Mouse (Mus musculus) liver, adult 2 months (tissue): ENCODE results near the gene Ndrg3. TPM values are rescaled to one million over a fixed set of nuclear protein-coding genes. Genes with fewer than 3 reads are reported as not detected.

Experiments used
- DNase-seq: peaks from one replicate; pipeline ENCODE4 v3.0.0-alpha.2; 2011; ENCODE audit warnings: low read depth, low spot score; ENCODE audit errors: extremely low read depth
- H3K27ac ChIP-seq: fragments of 200-500 bp; replicated peaks from 2 replicates; pipeline ENCODE4 v1.5.1; 2012; ENCODE audit warnings: low read depth, mild to moderate bottlenecking, control low read depth, inconsistent platforms, low read length; ENCODE audit not compliant: insufficient read depth
- H3K27me3 ChIP-seq: fragments of 200-500 bp; 2 replicates; pipeline ENCODE4 v1.6.1; 2012; ENCODE audit warnings: mild to moderate bottlenecking, moderate library complexity, low read length, inconsistent platforms; ENCODE audit not compliant: control insufficient read depth, insufficient read depth
- H3K36me3 ChIP-seq: fragments of 200-500 bp; 2 replicates; pipeline ENCODE4 v1.6.1; 2012; ENCODE audit warnings: low read length, inconsistent platforms; ENCODE audit not compliant: control insufficient read depth, insufficient read depth
- H3K4me1 ChIP-seq: fragments of 200-500 bp; 2 replicates; pipeline ENCODE4 v1.6.1; 2011; ENCODE audit warnings: low read length; ENCODE audit not compliant: control insufficient read depth, insufficient read depth
- H3K4me3 ChIP-seq: fragments of 200-500 bp; 2 replicates; pipeline ENCODE4 v1.5.1; 2011; ENCODE audit warnings: low read depth, mild to moderate bottlenecking, control low read depth, low read length, moderate library complexity; ENCODE audit not compliant: insufficient read depth
- H3K79me2 ChIP-seq: fragments of 200-500 bp; 2 replicates; pipeline ENCODE4 v1.6.1; 2012; ENCODE audit warnings: inconsistent platforms, mild to moderate bottlenecking, low read length, moderate library complexity; ENCODE audit not compliant: control insufficient read depth, insufficient read depth
- H3K9ac ChIP-seq: fragments of 200-500 bp; 2 replicates; pipeline ENCODE4 v1.6.1; 2012; ENCODE audit warnings: low read depth, mild to moderate bottlenecking, control low read depth, inconsistent platforms, low read length
- CTCF ChIP-seq: fragments of 200-500 bp; IDR thresholded peaks from 2 replicates; pipeline ENCODE4 v1.5.1; 2011; ENCODE audit warnings: low read depth, low read length, control low read depth
- POLR2A ChIP-seq: fragments of 200-500 bp; IDR thresholded peaks from 2 replicates; pipeline ENCODE4 v1.6.1; 2011; ENCODE audit warnings: low read length, control low read depth; ENCODE audit not compliant: insufficient read depth; ENCODE audit errors: extremely low read depth
- WGBS: fragments of 180-500 bp; shearing (Covaris S2); methylation state at CpG from one replicate; pipeline ENCODE4 v1.1.7; 2018; 5-methylcytosine and 5-hydroxymethylcytosine counted together
- polyA plus RNA-seq: library from polyadenylated mRNA; depleted of rRNA; stranded (reverse); fragments of >200 nt; gene quantifications from 2 replicates; pipeline ENCODE4 v1.2.3, GENCODE M21; 2012
- total RNA-seq: library from RNA; depleted of rRNA; stranded (reverse); fragments of >200 nt; gene quantifications from 2 replicates; pipeline ENCODE4 v1.2.3, GENCODE M21; 2014

The Ndrg3 gene
- total and polyA plus RNA-seq, 2 experiments = 9.1 to 20.8 TPM

- no peak overlapping the region for H3K27ac ChIP-seq
- no peak overlapping the region for H3K4me3 ChIP-seq
- H3K79me2 ChIP-seq = 0 out of 2 replicates have a peak, but pooled peaks cover 3% of the 10 kb centered on the region
- TF ChIP-seq POLR2A = no peak
- no peak for TF ChIP-seq CTCF
- H3K4me1 ChIP-seq = no peaks in the 10 kb centered on the region
- no peaks in the 10 kb centered on the region for H3K27me3 ChIP-seq
- 75% methylated on average over 8 of the region's 8 CpGs for WGBS
- H3K36me3 ChIP-seq = no peaks in the 10 kb centered on the region; the same call in 1 of the 2 replicates
- no peak for DNase-seq
- no peak overlapping the region for H3K9ac ChIP-seq
Measured at GRCm38 (mm10) chr2:157036400-157036799, 44.5 kb upstream of the Ndrg3 start.

GRCm38 (mm10) chr2:157035371-157035770 lies 43.5 kb upstream of the Ndrg3 start:
- WGBS = 93% methylated on average over 7 of the region's 7 CpGs
- H3K79me2 ChIP-seq = 0 out of 2 replicates have a peak, but pooled peaks cover 3% of the 10 kb centered on the region
- no peaks in the 10 kb centered on the region for H3K4me1 ChIP-seq
- TF ChIP-seq POLR2A (no peak), CTCF (no peak)
- H3K4me3 ChIP-seq = no peak overlapping the region
- DNase-seq = no peak
- no peaks in the 10 kb centered on the region; the same call in 1 of the 2 replicates for H3K36me3 ChIP-seq
- no peak overlapping the region for H3K27ac ChIP-seq
- no peaks in the 10 kb centered on the region for H3K27me3 ChIP-seq
- H3K9ac ChIP-seq = no peak overlapping the region

- 38% methylated on average over 9 of the region's 9 CpGs for WGBS
- no peak overlapping the region for H3K9ac ChIP-seq
- no peaks in the 10 kb centered on the region; the same call in 1 of the 2 replicates for H3K36me3 ChIP-seq
- no peaks in the 10 kb centered on the region for H3K79me2 ChIP-seq
- H3K27ac ChIP-seq = no peak overlapping the region
- H3K4me1 ChIP-seq = no peaks in the 10 kb centered on the region
- H3K4me3 ChIP-seq = no peak overlapping the region
- DNase-seq = peak; percentile 40
- no peaks in the 10 kb centered on the region for H3K27me3 ChIP-seq
- TF ChIP-seq POLR2A (no peak), CTCF (peak; percentile 95)
Measured at GRCm38 (mm10) chr2:157030804-157031203, 38.9 kb upstream of the Ndrg3 start.

- TF ChIP-seq POLR2A (no peak), CTCF (no peak)
- no peak for DNase-seq
- Histone ChIP-seq H3K79me2 (no peaks in the 10 kb centered on the region), H3K9ac (no peak overlapping the region), H3K27me3 (no peaks in the 10 kb centered on the region), H3K36me3 (no peaks in the 10 kb centered on the region), H3K4me1 (no peaks in the 10 kb centered on the region), H3K27ac (no peak overlapping the region), H3K4me3 (no peak overlapping the region)
- 94% methylated on average over 4 of the region's 4 CpGs for WGBS
Measured at GRCm38 (mm10) chr2:157028261-157028660, 36.4 kb upstream of the Ndrg3 start.

GRCm38 (mm10) chr2:157027106-157028008 lies 35.5 kb upstream of the Ndrg3 start:
- Histone ChIP-seq H3K9ac (no peak overlapping the region), H3K79me2 (no peaks in the 10 kb centered on the region), H3K27me3 (no peaks in the 10 kb centered on the region), H3K27ac (no peak overlapping the region; the same call in 1 of the 2 replicates), H3K4me1 (no peaks in the 10 kb centered on the region), H3K36me3 (no peaks in the 10 kb centered on the region), H3K4me3 (no peak overlapping the region)
- no peak for DNase-seq
- WGBS = 85% methylated on average over 21 of the region's 21 CpGs
- TF ChIP-seq POLR2A = no peak
- no peak for TF ChIP-seq CTCF

GRCm38 (mm10) chr2:157021156-157021555 lies 29.3 kb upstream of the Ndrg3 start:
- no peak for DNase-seq
- Histone ChIP-seq H3K4me1 (no peaks in the 10 kb centered on the region), H3K79me2 (no peaks in the 10 kb centered on the region), H3K27ac (no peak overlapping the region), H3K4me3 (no peak overlapping the region), H3K9ac (no peak overlapping the region), H3K27me3 (no peaks in the 10 kb centered on the region), H3K36me3 (no peaks in the 10 kb centered on the region)
- WGBS = 95% methylated on average over 16 of the region's 16 CpGs
- TF ChIP-seq CTCF (no peak), POLR2A (no peak)
